Mouse (Mus musculus) embryonic fibroblast, embryonic 13.5 days (primary cell): ENCODE data around the gene Camk1d.

Experiments used
- CTCF ChIP-seq: IDR thresholded peaks from 2 replicates; pipeline ENCODE4 v1.5.1; 2011; ENCODE audit warnings: mild to moderate bottlenecking, control low read depth, low read length, moderate library complexity, borderline replicate concordance; ENCODE audit not compliant: insufficient read depth
- POLR2A ChIP-seq: IDR thresholded peaks from 2 replicates; pipeline ENCODE4 v1.6.1; 2011; ENCODE audit warnings: low read depth, mild to moderate bottlenecking, control low read depth, low read length, moderate library complexity

DNA sequence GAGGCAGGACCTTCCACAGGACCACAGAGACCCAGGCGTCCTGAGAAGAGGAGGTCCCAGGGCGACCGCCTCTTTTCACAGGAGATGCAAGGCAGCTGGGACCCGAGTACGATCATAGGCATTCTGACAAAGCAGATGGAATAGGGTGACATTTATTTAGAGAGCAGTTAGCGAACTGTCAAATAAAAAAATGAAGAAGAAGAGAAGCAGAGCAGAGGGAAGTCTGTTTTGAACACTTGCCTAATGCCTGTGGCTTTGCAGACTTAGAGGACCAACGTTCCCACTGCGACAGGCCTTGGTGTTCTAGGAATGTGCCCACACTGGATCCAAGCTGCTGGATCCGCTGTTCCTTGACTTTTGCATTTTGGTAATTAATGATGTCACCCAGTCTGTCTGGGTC is 259.5 kb downstream of the Camk1d start:
- TF ChIP-seq POLR2A (no peak), CTCF (no peak)
